Mouse (Mus musculus) testis, adult 2 months (tissue): Measurements from ENCODE around the gene Ubxn10.

ENCODE experiments used
- CTCF ChIP-seq: fragments of 200-500 bp; IDR thresholded peaks from 2 replicates; pipeline ENCODE4 v1.5.1; 2012; ENCODE audit warnings: low read depth, mild to moderate bottlenecking, inconsistent platforms, low read length, moderate library complexity; ENCODE audit not compliant: control insufficient read depth, insufficient read depth, insufficient replicate concordance
- POLR2A ChIP-seq: fragments of 200-500 bp; IDR thresholded peaks from 2 replicates; pipeline ENCODE4 v1.6.1; 2012; ENCODE audit warnings: low read depth, mild to moderate bottlenecking, inconsistent platforms, low read length, moderate library complexity; ENCODE audit not compliant: control insufficient read depth

DNA sequence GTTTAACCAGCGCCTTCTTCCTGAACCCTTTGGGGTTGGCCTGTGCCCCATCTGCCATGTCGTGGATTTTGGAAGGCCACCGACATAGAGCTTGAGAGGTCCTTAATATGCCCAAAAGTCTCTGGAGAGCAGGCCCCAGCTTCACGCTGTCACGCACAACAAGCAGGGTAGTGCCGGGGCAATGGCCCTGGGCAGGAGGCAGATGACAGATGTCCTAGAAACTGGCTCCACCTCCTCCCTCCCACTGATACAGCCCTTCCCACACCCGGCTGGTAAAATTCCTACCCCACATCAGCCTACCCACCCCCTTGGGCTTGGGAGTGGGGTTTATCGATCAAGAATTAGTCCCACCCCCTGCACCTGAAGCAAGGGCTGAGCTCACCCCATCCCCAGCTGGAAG lies 20.4 kb upstream of the Ubxn10 start, which contains the start of gene Pla2g2f:
- TF ChIP-seq CTCF (no peak), POLR2A (no peak)
